Mouse (Mus musculus) heart, adult 8-10 months (tissue): ENCODE measurements around the gene Figla. TPM values are rescaled to one million over a fixed set of nuclear protein-coding genes. Genes with fewer than 3 reads are reported as not detected.

Experiments
- DNase-seq: peaks from one replicate; pipeline ENCODE4 v3.0.0; 2022; ENCODE audit warnings: low spot score
- total RNA-seq, 4 experiments: library from RNA; stranded (reverse); gene quantifications; 2 replicates each; pipeline ENCODE4 v1.2.4; 2022

The Figla gene
- total RNA-seq, 4 experiments from 2014 or later = not detected

GRCm38 (mm10) chr6:86069856-86070255, 53.9 kb downstream of the Figla start:
- no peak for DNase-seq

DNA sequence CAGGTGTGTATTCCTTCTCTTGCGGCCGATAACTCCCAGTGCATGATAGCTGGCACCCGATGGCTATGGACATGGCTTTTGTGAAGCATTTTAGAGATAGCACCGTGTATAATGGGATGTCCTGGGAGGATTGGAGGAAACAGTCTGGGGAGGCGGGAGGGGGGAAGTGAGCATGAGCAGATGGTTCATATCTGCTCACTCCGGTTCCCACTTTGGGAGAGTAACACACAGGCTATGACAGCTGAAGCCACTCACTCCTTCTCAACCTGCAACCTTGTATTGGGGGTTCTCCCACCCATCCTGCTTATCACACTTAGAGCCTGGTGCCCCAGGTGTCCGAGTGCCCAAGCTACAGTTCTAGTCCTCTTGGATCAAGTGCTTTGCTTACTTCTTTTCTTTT, 54.3 kb downstream of the Figla start:
- no peak for DNase-seq

Other genes with a start within 250 kb of the Figla start
- under 1 TPM in 1 of 4 experiments, not detected in 3; 0.63 TPM for gene Nat8f6, start 195.2 kb upstream of the Figla start, total RNA-seq
- not detected for gene Nat8f5, start 195.2 kb upstream of the Figla start, total RNA-seq
- not detected for gene Nat8, start 184.1 kb upstream of the Figla start, total RNA-seq
- under 1 TPM in 2 of 4 experiments, not detected in 2; 0.06 to 0.09 TPM for gene Nat8f2, start 147.0 kb upstream of the Figla start, total RNA-seq
- gene Nat8f4, start 111.3 kb upstream of the Figla start, total RNA-seq = 1 to 10 TPM in 2 of 4 experiments, under 1 TPM in 2; 0.80 to 1.6 (median 1.1) TPM
- gene Tprkb, start 104.3 kb upstream of the Figla start, total RNA-seq = 10 to 100 TPM; 12.3 to 14.6 (median 13.8) TPM
- gene Nat8f1, start 100.5 kb upstream of the Figla start, total RNA-seq = 1 to 10 TPM; 1.8 to 4.6 (median 3.2) TPM
- 10 to 100 TPM; 33.4 to 41.0 (median 37.0) TPM for gene Dusp11, start 54.5 kb upstream of the Figla start, total RNA-seq
- gene Add2, start 12.5 kb downstream of the Figla start, total RNA-seq = under 1 TPM; 0.12 to 0.38 (median 0.20) TPM
- gene Tgfa, start 179.1 kb downstream of the Figla start, total RNA-seq = 1 to 10 TPM; 1.3 to 2.7 (median 1.4) TPM